Mouse (Mus musculus) heart, postnatal 0 days (tissue): ENCODE measurements around the gene 2310011J03Rik.

Source experiments
- CTCF ChIP-seq: IDR thresholded peaks from 2 replicates; pipeline ENCODE4 v1.5.1; 2016; ENCODE audit warnings: antibody characterized with exemption, control low read depth, low read depth
- EP300 ChIP-seq: IDR thresholded peaks from 2 replicates; pipeline ENCODE4 v1.6.1; 2016; ENCODE audit warnings: antibody characterized with exemption, low read depth

DNA sequence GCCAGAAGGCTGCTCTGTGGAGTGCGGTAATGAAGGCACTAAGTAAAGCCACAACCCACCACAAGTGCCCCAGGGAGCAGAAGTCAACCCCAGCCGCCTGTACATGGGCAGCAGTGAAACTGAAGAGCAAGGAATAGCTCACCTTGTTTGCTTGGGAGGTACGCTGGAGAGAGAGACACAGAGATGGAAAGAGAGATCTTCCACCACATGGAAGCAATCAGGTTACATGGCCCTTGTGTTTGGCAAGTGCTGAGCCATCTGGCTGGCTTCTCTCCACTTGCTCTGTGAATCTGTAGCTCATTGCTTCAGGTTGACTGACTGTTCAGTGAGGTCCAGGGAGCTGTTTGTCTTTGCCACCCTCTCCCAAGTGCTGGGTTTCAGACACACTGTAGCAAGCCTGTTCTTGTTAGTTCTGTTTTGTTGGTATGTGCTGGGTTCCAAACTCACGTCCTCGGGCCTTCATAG lies 12.2 kb upstream of the 2310011J03Rik start:
- no peak for TF ChIP-seq CTCF
- no peak for TF ChIP-seq EP300
